Mouse (Mus musculus): ENCODE data around the gene Kmo. TPM values are rescaled to one million over a fixed set of nuclear protein-coding genes. Genes with fewer than 3 reads are reported as not detected.

The Kmo gene
- polyA plus RNA-seq, 1 experiment from 2014 or later: not detected

Other genes with a start within 250 kb of the Kmo start
- gene Rgs7, start 127.9 kb upstream of the Kmo start, polyA plus RNA-seq (2015; fragmentation: Nextera tagmentation; extraction: Ambion mirVana): 16.8 and 18.9 TPM in 2 replicates
- 67.6 and 71.0 TPM in 2 replicates for gene Fh1, start 5.3 kb downstream of the Kmo start, polyA plus RNA-seq (2015; fragmentation: Nextera tagmentation; extraction: Ambion mirVana)
- gene Opn3, start 72.4 kb downstream of the Kmo start, polyA plus RNA-seq (2015; fragmentation: Nextera tagmentation; extraction: Ambion mirVana): 3.8 and 4.3 TPM in 2 replicates
- gene Chml, start 72.5 kb downstream of the Kmo start, polyA plus RNA-seq (2015; fragmentation: Nextera tagmentation; extraction: Ambion mirVana): 2.0 and 2.4 TPM in 2 replicates
- not detected in 2 replicates for gene Wdr64, start 78.2 kb downstream of the Kmo start, polyA plus RNA-seq (2015; fragmentation: Nextera tagmentation; extraction: Ambion mirVana)